Mouse (Mus musculus) MEL-GATA-1-ER (cell line): ENCODE measurements around the gene Gpr153.

ENCODE experiments used
- DNase-seq: peaks from one replicate; pipeline ENCODE4 v3.0.0-alpha.2; 2012; ENCODE audit warnings: low read depth; ENCODE audit errors: extremely low read depth

Gene Gpr153

DNA sequence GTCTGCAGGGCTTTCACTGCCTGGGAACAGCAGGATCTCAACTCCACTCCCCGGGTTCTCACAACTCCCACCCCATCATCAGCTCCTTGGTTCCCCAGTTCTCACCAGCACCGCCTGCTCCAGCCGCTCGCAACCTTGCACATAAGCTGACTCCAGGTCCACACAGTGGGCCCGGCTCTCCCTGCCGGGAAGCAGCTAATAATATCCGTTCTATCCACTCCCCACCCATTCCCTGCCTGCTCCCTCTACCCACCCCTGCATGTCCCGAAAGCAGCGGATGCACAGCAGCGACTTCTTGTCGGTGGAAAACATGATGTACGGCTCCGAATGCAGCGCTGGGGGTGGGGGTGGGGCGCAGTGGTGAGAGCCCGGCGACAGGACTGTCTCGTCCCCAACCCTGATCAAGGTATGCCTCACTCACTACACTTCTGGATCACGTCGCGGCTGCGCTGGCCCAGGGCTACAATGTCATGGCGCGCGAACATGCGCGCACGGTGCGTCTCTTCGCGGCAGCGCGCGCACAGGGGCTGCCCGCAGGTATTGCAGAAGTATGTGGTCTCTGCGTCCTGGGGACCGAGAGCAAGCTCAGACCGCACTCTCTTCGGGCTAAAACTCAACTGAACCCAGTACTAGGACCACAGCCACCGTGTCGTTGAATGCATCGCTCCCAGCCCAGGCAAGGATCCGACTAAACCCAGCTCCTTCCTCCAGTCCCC, 41.6 kb downstream of the Gpr153 start:
- no peak for DNase-seq

- DNase-seq = no peak
These were observed 43.6 kb downstream of the Gpr153 start for GRCm38 (mm10) chr4:152317631-152318033.

DNA sequence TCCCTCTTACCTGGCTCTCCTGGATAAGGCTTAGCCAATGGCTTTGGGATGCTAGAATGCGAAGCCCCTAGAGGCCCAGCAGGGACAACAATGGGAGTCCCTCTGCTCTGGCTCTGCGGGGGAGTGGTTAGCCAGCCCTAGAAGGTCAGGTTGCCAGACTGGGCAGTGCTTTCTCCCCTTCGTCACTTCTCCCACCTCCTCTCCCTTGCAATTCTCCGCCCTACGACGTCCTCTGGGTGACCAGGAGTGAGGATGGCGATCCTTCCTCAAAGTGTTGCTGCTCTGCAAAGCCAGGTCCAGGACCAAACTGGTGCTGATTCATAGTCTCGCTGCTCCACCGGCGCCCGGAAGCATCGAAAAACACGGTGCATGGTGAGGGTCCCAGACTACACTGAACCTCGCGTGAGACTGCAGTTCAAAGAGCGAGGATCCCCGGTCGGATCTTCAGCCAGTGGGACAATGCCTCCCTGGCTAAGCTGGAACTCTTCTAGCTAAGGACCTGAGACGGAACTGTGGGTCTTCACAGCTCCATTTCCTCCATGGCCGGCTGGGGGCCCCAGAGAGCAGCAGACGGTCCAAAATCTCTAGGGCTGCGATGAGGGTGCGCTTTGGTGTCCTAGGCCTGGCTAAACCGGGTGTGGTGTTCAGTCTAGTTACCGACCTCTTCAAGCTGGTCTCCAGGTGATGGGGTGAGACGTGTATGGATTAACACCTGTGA, 44.6 kb downstream of the Gpr153 start, which contains the start of gene Rnf207:
Gene Rnf207, minus strand, starts transcription at position 477 of the 718 bp plus-strand sequence.
- DNase-seq = no peak

DNA sequence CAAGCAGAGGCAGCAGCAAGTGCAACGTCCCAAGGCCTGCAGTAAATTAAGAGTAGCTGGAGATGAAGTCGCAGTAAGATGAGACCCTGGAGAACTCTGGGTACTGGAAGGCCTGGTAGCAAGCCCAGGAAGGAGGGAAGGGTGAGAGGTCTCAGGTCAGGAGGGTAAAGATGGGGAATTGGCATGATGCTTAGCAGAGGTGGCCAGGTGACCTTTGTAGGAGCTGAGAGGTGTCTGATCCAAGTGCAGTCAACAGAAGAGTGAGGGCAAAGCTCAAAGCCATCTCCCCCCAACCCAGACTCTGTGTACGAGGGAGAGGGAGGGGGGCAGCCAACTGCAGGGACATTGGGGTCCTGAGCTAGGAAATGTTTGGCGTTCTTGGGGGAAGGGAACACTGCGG, 47.4 kb downstream of the Gpr153 start:
- DNase-seq = no peak

GRCm38 (mm10) chr4:152324641-152325562, 50.9 kb downstream of the Gpr153 start:
- no peak for DNase-seq

DNA sequence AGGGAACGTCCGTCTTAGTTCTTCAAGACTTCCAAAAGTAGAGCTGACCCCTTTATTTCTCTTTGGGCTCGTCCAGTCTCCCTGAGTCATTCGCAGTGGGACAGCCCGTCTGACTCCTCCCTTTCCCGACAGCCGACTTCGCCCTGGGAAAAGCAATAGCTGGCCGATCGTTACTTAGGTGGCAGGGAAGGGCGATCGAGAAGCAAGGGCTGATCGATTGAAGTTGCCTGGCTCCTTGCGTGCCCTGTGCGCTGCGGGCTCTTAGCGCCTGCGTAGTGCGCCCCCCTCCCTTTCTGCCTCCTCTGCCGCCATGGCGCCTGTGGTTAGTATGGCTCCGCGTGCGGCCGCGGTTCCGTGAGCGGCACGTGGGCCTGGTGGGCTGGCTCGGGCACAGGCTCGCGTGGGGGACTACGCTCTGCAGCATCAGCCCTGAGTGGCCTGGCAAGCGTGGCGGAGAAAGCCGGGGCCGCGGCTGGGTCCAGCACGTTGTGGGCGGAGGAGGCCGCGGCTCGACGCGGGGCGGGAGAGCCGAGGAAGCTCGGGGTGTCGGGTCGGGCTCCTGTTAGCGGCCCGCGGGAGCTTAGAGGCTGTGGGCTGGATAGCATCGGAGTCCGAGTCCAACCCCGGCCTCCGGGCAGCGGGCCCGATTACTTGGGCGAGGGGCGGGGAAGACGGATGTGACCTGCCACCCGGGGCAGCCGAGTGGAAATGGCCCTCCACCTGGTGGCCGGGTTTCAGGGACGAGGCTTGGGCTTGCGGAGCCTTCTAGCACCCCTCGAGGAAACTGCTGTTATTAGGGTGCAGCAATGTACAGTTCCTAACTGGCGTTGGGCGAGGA, 51.8 kb downstream of the Gpr153 start, which contains the start of gene Rpl22:
Gene Rpl22, plus strand, starts transcription at position 169 of the 838 bp plus-strand sequence.
- peak; percentile 95 for DNase-seq

GRCm38 (mm10) chr4:152326543-152326942, 52.5 kb downstream of the Gpr153 start:
- no peak for DNase-seq

GRCm38 (mm10) chr4:152328691-152329090, 54.7 kb downstream of the Gpr153 start:
- DNase-seq = peak; percentile 50

DNA sequence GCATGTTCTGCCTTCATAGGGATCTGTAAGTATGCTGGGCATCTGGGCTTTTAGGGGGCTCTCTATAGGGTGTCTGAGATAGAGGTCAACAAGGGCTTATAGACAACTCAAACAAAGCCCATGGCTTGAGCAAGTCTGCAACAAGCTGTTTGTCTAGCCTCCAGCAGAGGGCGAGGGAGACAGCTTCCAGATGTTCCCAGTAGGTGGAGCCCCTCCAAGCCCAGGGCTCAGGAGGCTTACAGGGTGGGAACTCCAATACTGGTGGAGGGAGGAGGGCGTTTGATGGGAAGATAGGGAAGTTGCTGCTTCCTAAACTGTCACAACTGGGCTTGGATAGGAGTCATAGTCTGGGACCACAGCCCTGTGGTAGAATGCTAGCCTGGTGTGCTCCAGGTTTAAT, 58.9 kb downstream of the Gpr153 start:
- DNase-seq = peak; percentile 50

DNA sequence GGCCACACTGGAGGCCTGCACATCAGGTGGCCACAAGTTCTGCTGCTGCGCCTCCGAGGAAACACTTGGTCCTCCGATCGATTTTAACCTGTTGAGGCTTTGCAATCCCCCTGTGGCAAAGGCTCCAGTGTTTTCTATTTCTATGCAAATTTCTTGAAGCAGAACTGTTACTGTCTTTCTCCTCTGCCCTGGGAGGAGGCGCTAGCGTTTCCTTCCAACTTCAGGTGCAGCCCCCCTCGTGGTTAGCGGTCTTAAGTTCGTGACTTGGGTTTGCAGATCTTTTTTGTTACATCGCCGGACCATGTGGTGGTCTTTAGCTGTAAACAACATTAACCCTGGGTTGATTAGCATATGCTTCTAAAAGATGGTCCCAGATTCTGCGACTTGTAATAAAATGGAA, 59.6 kb downstream of the Gpr153 start:
- no peak for DNase-seq
